Mouse (Mus musculus) forebrain, embryonic 11.5 days (tissue): ENCODE results near the gene Gin1. TPM values are rescaled to one million over a fixed set of nuclear protein-coding genes. Genes with fewer than 3 reads are reported as not detected.

Experiments used
- ATAC-seq: fragments of 200-750 bp; cut with Nextera tagmentation; replicated peaks from 2 replicates; pipeline ENCODE4 v1.8.0; 2017; ENCODE audit warnings: moderate TSS enrichment; ENCODE audit not compliant: low FRiP score
- DNase-seq: peaks from one replicate; pipeline ENCODE4 v3.0.0-alpha.2; 2017; ENCODE audit warnings: low spot score
- H3K27ac ChIP-seq: fragments of 300-500 bp; sonication (generic); 2 replicates; pipeline ENCODE4 v1.5.1; 2014; ENCODE audit warnings: low read depth, low read length
- H3K27me3 ChIP-seq: fragments of 300-500 bp; sonication (generic); 2 replicates; pipeline ENCODE4 v1.6.1; 2014; ENCODE audit warnings: mild to moderate bottlenecking, low read length, mixed read lengths; ENCODE audit not compliant: control insufficient read depth, insufficient read depth
- H3K36me3 ChIP-seq: fragments of 300-500 bp; sonication (generic); 2 replicates; pipeline ENCODE4 v1.6.1; 2014; ENCODE audit warnings: mild to moderate bottlenecking, low read length, moderate library complexity, mixed read lengths; ENCODE audit not compliant: control insufficient read depth, insufficient read depth
- H3K4me1 ChIP-seq: fragments of 300-500 bp; sonication (generic); replicated peaks from 2 replicates; pipeline ENCODE4 v1.6.1; 2014; ENCODE audit warnings: low read length, mixed read lengths; ENCODE audit not compliant: control insufficient read depth, insufficient read depth
- H3K4me2 ChIP-seq: fragments of 300-500 bp; sonication (generic); 2 replicates; pipeline ENCODE4 v1.6.1; 2014; ENCODE audit warnings: low read depth, mild to moderate bottlenecking, low read length, moderate library complexity, mixed read lengths; ENCODE audit not compliant: severe bottlenecking
- H3K4me3 ChIP-seq: fragments of 300-500 bp; sonication (generic); 2 replicates; pipeline ENCODE4 v1.5.1; 2014; ENCODE audit warnings: low read depth, low read length
- H3K9ac ChIP-seq: fragments of 300-500 bp; sonication (generic); 2 replicates; pipeline ENCODE4 v1.6.1; 2014; ENCODE audit warnings: low read length
- H3K9me3 ChIP-seq: fragments of 300-500 bp; sonication (generic); 2 replicates; pipeline ENCODE4 v1.6.1; 2016; ENCODE audit warnings: low read length, mixed read lengths; ENCODE audit not compliant: control insufficient read depth
- WGBS: fragments of 180-500 bp; shearing (Covaris S2); extraction: QIAGEN DNeasy Blood & Tissue Kit; methylation state at CpG from one replicate; pipeline ENCODE4 v1.1.7; 2014; 5-methylcytosine and 5-hydroxymethylcytosine counted together
- polyA plus RNA-seq: library from polyadenylated mRNA; unstranded; fragments of >200 nt; fragmentation: Nextera tagmentation; extraction: Ambion mirVana; gene quantifications from 2 replicates; pipeline ENCODE4 v1.2.1, GENCODE M21; 2014

Gene Gin1
- polyA plus RNA-seq, 1 experiment from 2014 or later, result 18.3 TPM

- WGBS, result 83% methylated on average over 6 of the region's 6 CpGs
- H3K4me1 ChIP-seq, result peaks cover 3% of the 10 kb centered on the region; the same call in 1 of the 2 replicates
- H3K9me3 ChIP-seq, result no peaks in the 10 kb centered on the region
- H3K27ac ChIP-seq, result no peak overlapping the region
- no peak overlapping the region for H3K9ac ChIP-seq
- DNase-seq (no peak), ATAC-seq (no peak)
- H3K27me3 ChIP-seq, result no peaks in the 10 kb centered on the region
- no peaks in the 10 kb centered on the region for H3K36me3 ChIP-seq
- H3K4me3 ChIP-seq, result no peak overlapping the region
- H3K4me2 ChIP-seq, result no peak overlapping the region
Measured at GRCm38 (mm10) chr1:97773362-97773761, 3.4 kb downstream of the Gin1 start.

GRCm38 (mm10) chr1:97773973-97774372 lies 4.0 kb downstream of the Gin1 start:
- Histone ChIP-seq H3K36me3 (no peaks in the 10 kb centered on the region), H3K9me3 (no peaks in the 10 kb centered on the region), H3K4me1 (peaks cover 3% of the 10 kb centered on the region; the same call in 1 of the 2 replicates), H3K4me2 (no peak overlapping the region), H3K27me3 (no peaks in the 10 kb centered on the region), H3K27ac (no peak overlapping the region), H3K4me3 (no peak overlapping the region), H3K9ac (no peak overlapping the region)
- DNase-seq, result no peak
- WGBS, result 91% methylated on average over 2 of the region's 2 CpGs
- no peak for ATAC-seq

GRCm38 (mm10) chr1:97781674-97782073 lies 11.7 kb downstream of the Gin1 start:
- Histone ChIP-seq H3K27me3 (no peaks in the 10 kb centered on the region), H3K36me3 (no peaks in the 10 kb centered on the region), H3K4me3 (no peak overlapping the region), H3K4me2 (no peak overlapping the region), H3K9me3 (no peaks in the 10 kb centered on the region), H3K27ac (no peak overlapping the region), H3K4me1 (no peaks in the 10 kb centered on the region), H3K9ac (no peak overlapping the region)
- WGBS, result 99% methylated on average over 7 of the region's 7 CpGs
- ATAC-seq (no peak), DNase-seq (no peak)

GRCm38 (mm10) chr1:97784928-97785327 lies 15.0 kb downstream of the Gin1 start:
- Histone ChIP-seq H3K27me3 (no peaks in the 10 kb centered on the region), H3K9me3 (no peaks in the 10 kb centered on the region), H3K36me3 (no peaks in the 10 kb centered on the region), H3K27ac (no peak overlapping the region), H3K4me2 (no peak overlapping the region), H3K4me1 (no peaks in the 10 kb centered on the region), H3K4me3 (no peak overlapping the region), H3K9ac (no peak overlapping the region)
- ATAC-seq (no peak), DNase-seq (no peak)
- 80% methylated on average over 7 of the region's 7 CpGs for WGBS

GRCm38 (mm10) chr1:97785685-97786393 lies 15.9 kb downstream of the Gin1 start:
- Histone ChIP-seq H3K4me2 (no peak overlapping the region), H3K4me1 (no peaks in the 10 kb centered on the region), H3K36me3 (no peaks in the 10 kb centered on the region), H3K9me3 (no peaks in the 10 kb centered on the region), H3K27me3 (no peaks in the 10 kb centered on the region), H3K27ac (no peak overlapping the region), H3K4me3 (no peak overlapping the region), H3K9ac (no peak overlapping the region)
- ATAC-seq (no peak), DNase-seq (no peak)
- 92% methylated on average over 11 of the region's 11 CpGs for WGBS

- H3K9me3 ChIP-seq, result no peaks in the 10 kb centered on the region
- ATAC-seq (no peak), DNase-seq (no peak)
- H3K4me3 ChIP-seq, result no peak overlapping the region
- H3K9ac ChIP-seq, result no peak overlapping the region
- no peaks in the 10 kb centered on the region for H3K36me3 ChIP-seq
- H3K27ac ChIP-seq, result no peak overlapping the region
- 90% methylated on average over 3 of the region's 3 CpGs for WGBS
- H3K4me2 ChIP-seq, result no peak overlapping the region
- no peaks in the 10 kb centered on the region for H3K27me3 ChIP-seq
- H3K4me1 ChIP-seq, result no peaks in the 10 kb centered on the region
Measured at GRCm38 (mm10) chr1:97787674-97788073, 17.7 kb downstream of the Gin1 start.

GRCm38 (mm10) chr1:97788490-97788889 lies 18.5 kb downstream of the Gin1 start:
- 99% methylated on average over 2 of the region's 2 CpGs for WGBS
- ATAC-seq, result no peak
- H3K9me3 ChIP-seq, result no peaks in the 10 kb centered on the region

GRCm38 (mm10) chr1:97794110-97794509 lies 24.1 kb downstream of the Gin1 start:
- H3K4me2 ChIP-seq, result no peak overlapping the region
- H3K9me3 ChIP-seq, result no peaks in the 10 kb centered on the region
- no peaks in the 10 kb centered on the region for H3K27me3 ChIP-seq
- H3K9ac ChIP-seq, result no peak overlapping the region
- DNase-seq, result no peak
- no peak overlapping the region for H3K4me3 ChIP-seq
- H3K36me3 ChIP-seq, result no peaks in the 10 kb centered on the region
- no peak overlapping the region for H3K27ac ChIP-seq
- no peak for ATAC-seq
- WGBS, result 88% methylated on average over 3 of the region's 3 CpGs
- no peaks in the 10 kb centered on the region for H3K4me1 ChIP-seq

More at GRCm38 (mm10) chr1:97788490-97788889, 18.5 kb downstream of the Gin1 start:
- no peak overlapping the region for H3K4me3 ChIP-seq
- no peaks in the 10 kb centered on the region for H3K36me3 ChIP-seq
- H3K27ac ChIP-seq, result no peak overlapping the region
- no peak overlapping the region for H3K9ac ChIP-seq
- no peak overlapping the region for H3K4me2 ChIP-seq
- no peaks in the 10 kb centered on the region for H3K4me1 ChIP-seq
- no peaks in the 10 kb centered on the region for H3K27me3 ChIP-seq
- no peak for DNase-seq

- H3K36me3 ChIP-seq, result no peaks in the 10 kb centered on the region
- no peaks in the 10 kb centered on the region for H3K9me3 ChIP-seq
- no peak overlapping the region for H3K27ac ChIP-seq
- no peak overlapping the region for H3K4me2 ChIP-seq
- no peak overlapping the region for H3K4me3 ChIP-seq
- H3K9ac ChIP-seq, result no peak overlapping the region
- DNase-seq (no peak), ATAC-seq (no peak)
- H3K4me1 ChIP-seq, result no peaks in the 10 kb centered on the region
- WGBS, result 91% methylated on average over 9 of the region's 9 CpGs
- no peaks in the 10 kb centered on the region for H3K27me3 ChIP-seq
Measured at GRCm38 (mm10) chr1:97795936-97796335, 26.0 kb downstream of the Gin1 start.
